Mouse (Mus musculus) CH12.LX (cell line): ENCODE results near the gene Flywch2. TPM values are rescaled to one million over a fixed set of nuclear protein-coding genes. Genes with fewer than 3 reads are reported as not detected.

Source experiments
- DNase-seq: peaks from one replicate; pipeline ENCODE4 v3.0.0-alpha.2; 2013; ENCODE audit errors: extremely low read depth
- H3K27ac ChIP-seq: 2 replicates; pipeline ENCODE4 v1.5.1; 2012; ENCODE audit warnings: low read depth, mild to moderate bottlenecking, control low read depth, moderate library complexity; ENCODE audit not compliant: insufficient read depth
- H3K27me3 ChIP-seq: replicated peaks from 2 replicates; pipeline ENCODE3; 2012; ENCODE audit warnings: inconsistent platforms
- H3K36me3 ChIP-seq, 2 experiments: replicated peaks in 1 of 2; 2 replicates each; pipeline versions ENCODE3 to v1.6.1; 2012; ENCODE audit warnings: inconsistent platforms in 1 of 2, low read length in 1 of 2, mild to moderate bottlenecking in 1 of 2, mixed read lengths in 1 of 2, moderate library complexity in 1 of 2; ENCODE audit not compliant: control insufficient read depth in 1 of 2, insufficient read depth in 1 of 2
- H3K4me1 ChIP-seq, 2 experiments: 2 replicates each; pipeline ENCODE4 v1.6.1; 2012; ENCODE audit warnings: inconsistent platforms in 1 of 2, moderate library complexity in 1 of 2; ENCODE audit not compliant: insufficient read depth in 2 of 2, control insufficient read depth in 1 of 2
- H3K4me2 ChIP-seq: 2 replicates; pipeline ENCODE4 v1.6.1; 2012; ENCODE audit warnings: low read depth, mild to moderate bottlenecking, control low read depth; ENCODE audit not compliant: poor library complexity, insufficient read depth, severe bottlenecking
- H3K4me3 ChIP-seq, 3 experiments: fragments of 150-350 bp in 1 of 3; sonication (generic) in 1 of 3; replicated peaks in 1 of 3; 2 replicates each; pipeline versions ENCODE3 to v1.5.1; 2011 to 2012; ENCODE audit warnings: low read depth in 2 of 3, low read length in 2 of 3, mild to moderate bottlenecking in 2 of 3, moderate library complexity in 2 of 3, control low read depth in 1 of 3, improper control_type of control experiment in 1 of 3, inconsistent platforms in 1 of 3, mixed read lengths in 1 of 3; ENCODE audit not compliant: poor library complexity in 1 of 3
- H3K79me2 ChIP-seq: replicated peaks from 2 replicates; pipeline ENCODE4 v1.6.1; 2012; ENCODE audit warnings: mild to moderate bottlenecking, moderate library complexity; ENCODE audit not compliant: control insufficient read depth, poor library complexity, insufficient read depth, severe bottlenecking; ENCODE audit errors: extremely low read depth
- H3K9ac ChIP-seq: 2 replicates; pipeline ENCODE4 v1.6.1; 2012; ENCODE audit warnings: low read depth, mild to moderate bottlenecking, control low read depth, moderate library complexity; ENCODE audit not compliant: insufficient read depth
- H3K9me3 ChIP-seq: replicated peaks from 2 replicates; pipeline ENCODE3; 2012; ENCODE audit warnings: low read length, inconsistent platforms, mixed read lengths
- CTCF ChIP-seq, 2 experiments: IDR thresholded peaks in 1 of 2; conservative IDR thresholded peaks in 1 of 2; 2 replicates each; pipeline ENCODE4 v1.5.1; 2011 to 2012; ENCODE audit warnings: low read depth in 2 of 2, low read length in 2 of 2, improper control_type of control experiment in 1 of 2, inconsistent platforms in 1 of 2, mild to moderate bottlenecking in 1 of 2, moderate library complexity in 1 of 2
- EP300 ChIP-seq: IDR thresholded peaks from 2 replicates; pipeline ENCODE4 v1.6.1; 2011; ENCODE audit warnings: low read length, improper control_type of control experiment
- ETS1 ChIP-seq: conservative IDR thresholded peaks from 2 replicates; pipeline ENCODE4 v1.6.1; 2012; ENCODE audit warnings: low read depth, mild to moderate bottlenecking, inconsistent platforms, low read length, improper control_type of control experiment, moderate library complexity
- HCFC1 ChIP-seq: IDR thresholded peaks from 2 replicates; pipeline ENCODE4 v1.6.1; 2012; ENCODE audit warnings: low read depth, mild to moderate bottlenecking, inconsistent platforms, low read length, improper control_type of control experiment
- JUN ChIP-seq: IDR thresholded peaks from 2 replicates; pipeline ENCODE4 v1.6.1; 2011; ENCODE audit warnings: low read depth, mild to moderate bottlenecking, low read length, improper control_type of control experiment, moderate library complexity; ENCODE audit not compliant: insufficient read depth
- JUND ChIP-seq: conservative IDR thresholded peaks from 2 replicates; pipeline ENCODE4 v1.6.1; 2011; ENCODE audit warnings: low read depth, low read length, improper control_type of control experiment
- MAZ ChIP-seq: IDR thresholded peaks from 2 replicates; pipeline ENCODE4 v1.6.1; 2012; ENCODE audit warnings: low read depth, mild to moderate bottlenecking, inconsistent platforms, low read length, improper control_type of control experiment, moderate library complexity
- MEF2A ChIP-seq: IDR thresholded peaks from 2 replicates; pipeline ENCODE4 v1.6.1; 2014; ENCODE audit warnings: low read depth, mild to moderate bottlenecking, inconsistent platforms, low read length, improper control_type of control experiment, borderline replicate concordance
- MXI1 ChIP-seq: IDR thresholded peaks from 2 replicates; pipeline ENCODE4 v1.6.1; 2011; ENCODE audit warnings: mild to moderate bottlenecking, low read depth, low read length, improper control_type of control experiment
- MYC ChIP-seq: IDR thresholded peaks from 2 replicates; pipeline ENCODE4 v1.6.1; 2011; ENCODE audit warnings: low read depth, mild to moderate bottlenecking, improper control_type of control experiment, low read length
- NELFE ChIP-seq: IDR thresholded peaks from 2 replicates; pipeline ENCODE4 v1.6.1; 2011; ENCODE audit warnings: low read depth, low read length, improper control_type of control experiment
- NRF1 ChIP-seq: IDR thresholded peaks from 2 replicates; pipeline ENCODE4 v1.6.1; 2014; ENCODE audit warnings: low read depth, mild to moderate bottlenecking, inconsistent platforms, low read length, improper control_type of control experiment, moderate library complexity
- PAX5 ChIP-seq: IDR thresholded peaks from 2 replicates; pipeline ENCODE4 v1.6.1; 2012; ENCODE audit warnings: low read length, inconsistent platforms, mixed read lengths
- POLR2A ChIP-seq: IDR thresholded peaks from 2 replicates; pipeline ENCODE4 v1.6.1; 2011; ENCODE audit warnings: low read depth, mild to moderate bottlenecking, improper control_type of control experiment, low read length
- POLR2AphosphoS2 ChIP-seq: IDR thresholded peaks from 2 replicates; pipeline ENCODE4 v1.6.1; 2011; ENCODE audit warnings: low read depth, low read length, improper control_type of control experiment
- RCOR1 ChIP-seq: conservative IDR thresholded peaks from 2 replicates; pipeline ENCODE4 v1.6.1; 2012; ENCODE audit warnings: low read depth, mild to moderate bottlenecking, inconsistent platforms, low read length, improper control_type of control experiment
- SMC3 ChIP-seq: IDR thresholded peaks from 2 replicates; pipeline ENCODE4 v1.6.1; 2011; ENCODE audit warnings: low read depth, low read length, improper control_type of control experiment
- TBP ChIP-seq: conservative IDR thresholded peaks from 2 replicates; pipeline ENCODE4 v1.6.1; 2011; ENCODE audit warnings: low read depth, low read length, improper control_type of control experiment
- ZC3H11A ChIP-seq: IDR thresholded peaks from 2 replicates; pipeline ENCODE4 v1.6.1; 2012; ENCODE audit warnings: low read depth, mild to moderate bottlenecking, inconsistent platforms, low read length, improper control_type of control experiment
- ZNF384 ChIP-seq: IDR thresholded peaks from 2 replicates; pipeline ENCODE4 v1.6.1; 2012; ENCODE audit warnings: low read depth, low read length, improper control_type of control experiment, inconsistent platforms
- dilution Hi-C: fragments of 300-500 bp; cut with MboI; formaldehyde crosslinking; loops from 2 replicates; pipeline ENCODE4 v1.14.3; 2020; ENCODE audit warnings: low sequenced_read_pairs; ENCODE audit not compliant: extremely low pct_unique_long_range_greater_than_20kb, extremely low pct_ligation_motif_present
- in situ Hi-C: fragments of 300-500 bp; cut with MboI; formaldehyde crosslinking; loops from 3 replicates; pipeline ENCODE4 v1.14.3; 2019; ENCODE audit warnings: low sequenced_read_pairs, low pct_ligation_motif_present, low pct_unique_long_range_greater_than_20kb, mixed read lengths
- polyA plus RNA-seq: library from polyadenylated mRNA; unstranded; fragments of >175 nt; gene quantifications from 2 replicates; pipeline ENCODE4 v1.2.1, GENCODE M21; 2012; ENCODE audit warnings: low read depth; ENCODE audit not compliant: insufficient read length
- total RNA-seq, 2 experiments: library from RNA; depleted of rRNA; stranded (reverse); fragments of 300-350 nt in 1 of 2; fragments of >200 nt in 1 of 2; gene quantifications; 2 replicates each; pipeline ENCODE4 v1.2.3; 2012 to 2014

The Flywch2 gene
- total and polyA plus RNA-seq, 3 experiments: not detected

- Histone ChIP-seq H3K4me3 (no peak overlapping the region), H3K36me3 (peaks cover 10 to 20% of the 10 kb centered on the region in 2 experiments), H3K9ac (no peak overlapping the region), H3K27me3 (peaks cover 36% of the 10 kb centered on the region), H3K4me2 (no peak overlapping the region), H3K79me2 (no peaks in the 10 kb centered on the region)
- DNase-seq: no peak
- in situ Hi-C loops: no loop called here
- TF ChIP-seq PAX5 (no peak), ETS1 (no peak), SMC3 (no peak), POLR2AphosphoS2 (no peak), CTCF (conservative IDR thresholded peaks at IDR 0.05 in 1 of 2, IDR thresholded peaks at IDR 0.05 in 1 of 2; ENCODE audit: low read depth in 2 of 2, low read length in 2 of 2) (no peak), MXI1 (no peak), NRF1 (no peak), RCOR1 (no peak), POLR2A (no peak), TBP (no peak), MAZ (no peak), ZNF384 (no peak), JUN (no peak), JUND (no peak), MYC (no peak), ZC3H11A (no peak)
- TF ChIP-seq, all 38 proteins: peak for 0
- H3K9me3 ChIP-seq: no peaks in the 10 kb centered on the region
- peaks cover 32 to 55% of the 10 kb centered on the region in 2 experiments for H3K4me1 ChIP-seq
- H3K27ac ChIP-seq: no peak overlapping the region
- dilution Hi-C loops: no loop called here
Measured at GRCm38 (mm10) chr17:23747471-23747870, 38.4 kb downstream of the Flywch2 start.

DNA sequence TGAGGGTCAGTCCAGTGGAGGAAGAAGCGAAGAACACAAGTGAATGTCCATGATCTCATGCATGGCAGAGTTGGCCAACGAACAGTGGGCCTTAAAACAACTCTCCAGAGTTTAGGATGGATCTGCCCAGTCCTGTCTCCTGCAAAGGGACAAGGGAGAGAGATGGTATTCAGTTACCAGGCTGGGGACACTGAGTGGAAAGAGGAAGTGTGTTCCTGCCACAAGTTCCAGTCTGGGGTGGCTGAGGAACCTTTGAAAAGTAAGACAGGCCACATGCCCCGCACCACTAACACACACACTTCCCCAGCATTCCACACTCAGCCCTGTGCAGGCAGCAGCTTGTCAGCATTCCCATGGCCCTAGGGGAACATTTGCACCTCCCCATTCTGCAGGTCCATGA lies 39.1 kb downstream of the Flywch2 start:
- Histone ChIP-seq H3K79me2 (no peaks in the 10 kb centered on the region), H3K4me1 (peaks cover 32 to 55% of the 10 kb centered on the region in 2 experiments), H3K27ac (no peak overlapping the region), H3K27me3 (peaks cover 43% of the 10 kb centered on the region), H3K4me2 (peak overlapping the region; percentile 17; the same call in 1 of the 2 replicates), H3K9me3 (no peaks in the 10 kb centered on the region), H3K36me3 (peaks cover 6 to 13% of the 10 kb centered on the region in 2 experiments), H3K9ac (no peak overlapping the region), H3K4me3 (no peak overlapping the region)
- TF ChIP-seq EP300 (peak; percentile 71), SMC3 (no peak), HCFC1 (no peak), NRF1 (no peak), NELFE (no peak), MEF2A (no peak)
- in situ Hi-C loops: no loop called here
- dilution Hi-C loops: no loop called here
- no peak for DNase-seq
